Mouse (Mus musculus) CD4-positive naive resting alpha-beta T cell, adult 76 days (primary cell): ENCODE data around the gene Mus81. TPM values are rescaled to one million over a fixed set of nuclear protein-coding genes. Genes with fewer than 3 reads are reported as not detected.

Experiments
- total RNA-seq: library from RNA; stranded (reverse); gene quantifications from one replicate; pipeline ENCODE4 v1.2.4, GENCODE M21; 2023

Mus81 gene
- total RNA-seq, result 38.5 TPM

GRCm38 (mm10) chr19:5487768-5488550 is at the start of gene Mus81:
TSS of gene Mus81 (minus strand) at chr19:5488402.

GRCm38 (mm10) chr19:5510031-5511026 is 22.1 kb upstream of the Mus81 start, which contains the start of gene Snx32:
TSS of gene Snx32 (minus strand) at chr19:5510538.

GRCm38 (mm10) chr19:5503687-5504086 is 15.5 kb upstream of the Mus81 start, which contains the start of gene 1700020D05Rik:
TSS of gene 1700020D05Rik (minus strand) at chr19:5503787.

GRCm38 (mm10) chr19:5490313-5490897 is 2.2 kb upstream of the Mus81 start, which contains the start of gene Cfl1:
TSS of gene Cfl1 (plus strand) at chr19:5490455.

GRCm38 (mm10) chr19:5473720-5474119 is 14.5 kb downstream of the Mus81 start, which contains the start of gene Efemp2:
TSS of gene Efemp2 (plus strand) at chr19:5473954.

GRCm38 (mm10) chr19:5468374-5468773 is 19.8 kb downstream of the Mus81 start, which contains the start of gene Ctsw:
TSS of gene Ctsw (minus strand) at chr19:5468507.

GRCm38 (mm10) chr19:5460465-5460911 is 27.7 kb downstream of the Mus81 start, which contains the start of gene Fibp:
TSS of gene Fibp (plus strand) at chr19:5460615.

GRCm38 (mm10) chr19:5457746-5458442 is 30.3 kb downstream of the Mus81 start, which contains the start of gene Ccdc85b:
TSS of gene Ccdc85b (minus strand) at chr19:5457894.

GRCm38 (mm10) chr19:5447515-5448353 is 40.5 kb downstream of the Mus81 start, which contains the start of gene Fosl1:
TSS of gene Fosl1 (plus strand) at chr19:5447547.

Other genes starting within 250 kb of the Mus81 start
- gene Pacs1, start 215.3 kb downstream of the Mus81 start, total RNA-seq, result 116 TPM
- gene Sf3b2, start 192.9 kb downstream of the Mus81 start, total RNA-seq, result 265 TPM
- not detected for gene Gal3st3, start 190.1 kb downstream of the Mus81 start, total RNA-seq
- gene Catsper1, start 152.7 kb downstream of the Mus81 start, total RNA-seq, result not detected
- gene Cst6, start 138.8 kb downstream of the Mus81 start, total RNA-seq, result not detected
- gene Eif1ad, start 121.7 kb downstream of the Mus81 start, total RNA-seq, result 31.3 TPM
- gene Banf1, start 121.2 kb downstream of the Mus81 start, total RNA-seq, result 87.0 TPM
- 189 TPM for gene Sart1, start 99.7 kb downstream of the Mus81 start, total RNA-seq
- not detected for gene Tsga10ip, start 85.9 kb downstream of the Mus81 start, total RNA-seq
- gene Drap1, start 63.4 kb downstream of the Mus81 start, total RNA-seq, result 164 TPM
- 54.1 TPM for gene AI837181, start 63.3 kb downstream of the Mus81 start, total RNA-seq
- gene Fosl1, start 40.9 kb downstream of the Mus81 start, total RNA-seq, result 0.79 TPM
- 6.2 TPM for gene Ccdc85b, start 30.5 kb downstream of the Mus81 start, total RNA-seq
- 82.7 TPM for gene Fibp, start 27.8 kb downstream of the Mus81 start, total RNA-seq
- 43.6 TPM for gene Ctsw, start 19.9 kb downstream of the Mus81 start, total RNA-seq
- gene Efemp2, start 14.4 kb downstream of the Mus81 start, total RNA-seq, result not detected
- 1,344 TPM for gene Cfl1, start 2.1 kb upstream of the Mus81 start, total RNA-seq
- gene 1700020D05Rik, start 15.4 kb upstream of the Mus81 start, total RNA-seq, result not detected
- gene Snx32, start 22.1 kb upstream of the Mus81 start, total RNA-seq, result 4.8 TPM
- not detected for gene Ovol1, start 72.2 kb upstream of the Mus81 start, total RNA-seq
- gene Ap5b1, start 79.6 kb upstream of the Mus81 start, total RNA-seq, result 17.9 TPM
- 78.0 TPM for gene Rnaseh2c, start 113.5 kb upstream of the Mus81 start, total RNA-seq
- gene Kat5, start 121.8 kb upstream of the Mus81 start, total RNA-seq, result 144 TPM
- 151 TPM for gene Rela, start 149.1 kb upstream of the Mus81 start, total RNA-seq
- 171 TPM for gene Sipa1, start 175.3 kb upstream of the Mus81 start, total RNA-seq
- 50.6 TPM for gene Map3k11, start 200.3 kb upstream of the Mus81 start, total RNA-seq
- 181 TPM for gene Pcnx3, start 200.5 kb upstream of the Mus81 start, total RNA-seq
- gene Kcnk7, start 216.0 kb upstream of the Mus81 start, total RNA-seq, result not detected
- 30.5 TPM for gene Ehbp1l1, start 237.9 kb upstream of the Mus81 start, total RNA-seq
- 18.5 TPM for gene Fam89b, start 241.3 kb upstream of the Mus81 start, total RNA-seq